Mouse (Mus musculus) kidney, adult 2 months (tissue): Measurements from ENCODE around the gene Clstn1.

ENCODE experiments used
- CTCF ChIP-seq: fragments of 200-500 bp; conservative IDR thresholded peaks from 2 replicates; pipeline ENCODE4 v1.5.1; 2011; ENCODE audit warnings: low read depth, mild to moderate bottlenecking, control low read depth, low read length, moderate library complexity, mixed read lengths; ENCODE audit not compliant: insufficient read depth, insufficient read length
- POLR2A ChIP-seq: fragments of 200-500 bp; IDR thresholded peaks from one replicate; pipeline ENCODE4 v1.6.1; 2011; ENCODE audit warnings: low read depth, low read length, control low read depth

DNA sequence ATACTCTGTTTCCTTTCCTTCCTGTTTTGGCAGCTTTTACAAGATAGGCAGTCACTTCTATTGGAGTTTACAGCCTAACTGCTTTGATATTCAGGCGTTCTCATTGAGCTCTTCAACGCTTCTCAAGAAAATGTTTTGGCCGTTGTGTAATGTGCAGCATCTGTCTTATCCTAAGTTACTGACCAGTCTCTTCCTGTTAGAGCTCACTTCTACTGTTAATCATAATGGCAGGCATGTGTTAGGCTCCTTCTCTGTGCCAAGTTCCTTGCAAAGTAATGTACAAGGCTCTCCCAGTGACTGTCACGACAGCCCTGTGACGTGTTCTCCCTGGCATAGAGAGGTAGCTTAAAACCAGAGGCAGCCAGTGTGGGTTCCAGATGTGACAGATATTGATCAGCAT is 34.6 kb upstream of the Clstn1 start:
- TF ChIP-seq CTCF (no peak), POLR2A (no peak)
